Mouse (Mus musculus): ENCODE data around the gene Fosl1. TPM values are rescaled to one million over a fixed set of nuclear protein-coding genes. Genes with fewer than 3 reads are reported as not detected.

Gene Fosl1
- polyA plus RNA-seq, 1 experiment from 2014 or later, result not detected

- no peak overlapping the region for H3K27ac ChIP-seq (ENCODE audit: low read depth, low read length)
- ATAC-seq, result no peak
- no peak overlapping the region for H3K4me3 ChIP-seq (ENCODE audit: low read length)
- no peaks in the 10 kb centered on the region for H3K9me3 ChIP-seq (ENCODE audit: control insufficient read depth, low read length)
- H3K27me3 ChIP-seq (replicated peaks; ENCODE audit: control insufficient read depth, insufficient read depth, low read length), result no peaks in the 10 kb centered on the region
- H3K36me3 ChIP-seq (ENCODE audit: control insufficient read depth, insufficient read depth, low read length), result no peaks in the 10 kb centered on the region
- no peak overlapping the region for H3K4me2 ChIP-seq (ENCODE audit: low read length)
- WGBS, result 93% methylated on average over 5 of the region's 5 CpGs
- H3K4me1 ChIP-seq (ENCODE audit: control insufficient read depth, insufficient read depth, low read depth, low read length), result peaks cover 13% of the 10 kb centered on the region
- H3K9ac ChIP-seq (ENCODE audit: low read depth, low read length), result no peak overlapping the region
These were observed 36.7 kb upstream of the Fosl1 start for GRCm38 (mm10) chr19:5410641-5411040.

DNA sequence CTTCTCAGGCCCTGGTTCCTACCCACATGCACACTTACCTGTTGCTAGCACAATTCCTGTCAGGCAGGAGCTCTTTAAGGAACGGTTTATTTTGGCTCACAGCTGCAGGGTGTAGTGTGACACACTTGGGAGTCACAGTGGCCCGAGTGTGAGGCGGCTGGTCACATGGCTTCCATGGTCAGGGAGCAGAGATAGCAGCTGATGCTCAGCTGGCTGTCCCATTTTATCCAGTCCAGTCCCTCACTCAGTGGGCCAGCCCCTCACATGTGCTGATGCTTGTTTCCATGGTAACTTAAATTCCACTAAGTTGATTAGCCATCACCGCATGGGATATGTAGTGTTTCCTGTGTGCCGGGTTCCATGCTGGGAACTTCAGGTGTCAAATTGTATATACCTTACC is 35.4 kb upstream of the Fosl1 start:
- H3K27me3 ChIP-seq (replicated peaks; ENCODE audit: control insufficient read depth, insufficient read depth, low read length), result no peaks in the 10 kb centered on the region
- no peaks in the 10 kb centered on the region for H3K9me3 ChIP-seq (ENCODE audit: control insufficient read depth, low read length)
- no peak overlapping the region for H3K4me2 ChIP-seq (ENCODE audit: low read length)
- H3K9ac ChIP-seq (ENCODE audit: low read depth, low read length), result no peak overlapping the region
- no peaks in the 10 kb centered on the region for H3K36me3 ChIP-seq (ENCODE audit: control insufficient read depth, insufficient read depth, low read length)
- no peak overlapping the region for H3K27ac ChIP-seq (ENCODE audit: low read depth, low read length)
- no peak overlapping the region for H3K4me3 ChIP-seq (ENCODE audit: low read length)
- WGBS, result 59% methylated on average over 5 of the region's 5 CpGs
- no peak for ATAC-seq
- peaks cover 10% of the 10 kb centered on the region for H3K4me1 ChIP-seq (ENCODE audit: control insufficient read depth, insufficient read depth, low read depth, low read length)

DNA sequence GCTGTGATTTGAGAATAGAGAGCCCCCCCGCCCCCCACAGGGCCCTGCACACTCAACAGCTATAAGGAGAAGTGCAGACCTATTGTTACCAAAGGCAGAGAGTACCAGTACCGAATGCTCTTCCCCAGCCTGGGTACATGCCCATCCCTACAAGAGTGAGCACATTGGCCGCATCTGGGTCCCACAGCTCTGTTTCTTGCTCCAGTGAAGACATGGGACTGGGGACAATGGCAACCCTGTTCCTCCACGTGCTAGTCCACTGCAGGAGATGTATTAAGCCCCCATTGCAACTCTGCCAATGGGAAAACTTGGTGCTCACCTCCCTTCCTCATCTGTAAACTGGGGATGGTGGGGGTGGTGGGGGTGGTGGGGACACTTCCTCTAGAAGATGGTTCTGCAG is 33.5 kb upstream of the Fosl1 start:
- Histone ChIP-seq H3K9me3 (ENCODE audit: control insufficient read depth, low read length) (no peaks in the 10 kb centered on the region), H3K4me3 (ENCODE audit: low read length) (no peak overlapping the region), H3K4me2 (ENCODE audit: low read length) (no peak overlapping the region), H3K27me3 (replicated peaks; ENCODE audit: control insufficient read depth, insufficient read depth, low read length) (no peaks in the 10 kb centered on the region), H3K27ac (ENCODE audit: low read depth, low read length) (no peak overlapping the region), H3K9ac (ENCODE audit: low read depth, low read length) (no peak overlapping the region), H3K4me1 (ENCODE audit: control insufficient read depth, insufficient read depth, low read depth, low read length) (no peaks in the 10 kb centered on the region), H3K36me3 (ENCODE audit: control insufficient read depth, insufficient read depth, low read length) (no peaks in the 10 kb centered on the region; the same call in 1 of the 2 replicates)
- no peak for ATAC-seq
- WGBS, result 67% methylated on average over 4 of the region's 4 CpGs

DNA sequence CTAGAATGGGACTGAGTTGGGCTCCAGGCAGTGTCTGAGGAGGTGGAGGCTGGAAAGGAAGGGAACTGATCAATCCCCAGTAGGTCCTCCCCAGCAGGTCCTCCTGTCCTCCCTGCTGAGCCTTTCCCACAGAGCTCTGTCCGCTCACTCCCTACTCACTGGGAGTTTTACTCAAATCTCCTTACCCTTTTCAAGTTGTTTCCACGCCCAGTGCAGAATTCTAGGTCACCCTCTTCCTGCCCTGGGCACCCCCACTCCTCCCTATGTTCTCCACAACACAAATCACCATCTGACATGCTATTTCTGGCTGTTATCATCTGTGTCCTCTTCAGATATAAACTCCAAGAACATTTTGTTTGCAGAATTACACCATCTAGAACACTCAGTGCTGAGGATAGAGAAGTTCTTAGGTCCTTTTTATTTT is 32.8 kb upstream of the Fosl1 start:
- Histone ChIP-seq H3K4me2 (ENCODE audit: low read length) (no peak overlapping the region), H3K9ac (ENCODE audit: low read depth, low read length) (no peak overlapping the region), H3K4me1 (ENCODE audit: control insufficient read depth, insufficient read depth, low read depth, low read length) (no peaks in the 10 kb centered on the region), H3K9me3 (ENCODE audit: control insufficient read depth, low read length) (no peaks in the 10 kb centered on the region), H3K27me3 (replicated peaks; ENCODE audit: control insufficient read depth, insufficient read depth, low read length) (no peaks in the 10 kb centered on the region), H3K27ac (ENCODE audit: low read depth, low read length) (no peak overlapping the region), H3K36me3 (ENCODE audit: control insufficient read depth, insufficient read depth, low read length) (no peaks in the 10 kb centered on the region; the same call in 1 of the 2 replicates), H3K4me3 (ENCODE audit: low read length) (no peak overlapping the region)
- ATAC-seq, result no peak
- 65% methylated on average over 2 of the region's 2 CpGs for WGBS

GRCm38 (mm10) chr19:5418750-5419466 is 28.4 kb upstream of the Fosl1 start:
- no peaks in the 10 kb centered on the region for H3K9me3 ChIP-seq (ENCODE audit: control insufficient read depth, low read length)
- H3K9ac ChIP-seq (ENCODE audit: low read depth, low read length), result no peak overlapping the region
- WGBS, result 97% methylated on average over 7 of the region's 8 CpGs
- ATAC-seq, result no peak
- peaks cover 11% of the 10 kb centered on the region for H3K36me3 ChIP-seq (ENCODE audit: control insufficient read depth, insufficient read depth, low read length)
- peaks cover 18% of the 10 kb centered on the region for H3K4me1 ChIP-seq (ENCODE audit: control insufficient read depth, insufficient read depth, low read depth, low read length)
- H3K27ac ChIP-seq (ENCODE audit: low read depth, low read length), result no peak overlapping the region
- H3K4me3 ChIP-seq (ENCODE audit: low read length), result no peak overlapping the region
- H3K4me2 ChIP-seq (ENCODE audit: low read length), result no peak overlapping the region
- no peaks in the 10 kb centered on the region for H3K27me3 ChIP-seq (replicated peaks; ENCODE audit: control insufficient read depth, insufficient read depth, low read length)

DNA sequence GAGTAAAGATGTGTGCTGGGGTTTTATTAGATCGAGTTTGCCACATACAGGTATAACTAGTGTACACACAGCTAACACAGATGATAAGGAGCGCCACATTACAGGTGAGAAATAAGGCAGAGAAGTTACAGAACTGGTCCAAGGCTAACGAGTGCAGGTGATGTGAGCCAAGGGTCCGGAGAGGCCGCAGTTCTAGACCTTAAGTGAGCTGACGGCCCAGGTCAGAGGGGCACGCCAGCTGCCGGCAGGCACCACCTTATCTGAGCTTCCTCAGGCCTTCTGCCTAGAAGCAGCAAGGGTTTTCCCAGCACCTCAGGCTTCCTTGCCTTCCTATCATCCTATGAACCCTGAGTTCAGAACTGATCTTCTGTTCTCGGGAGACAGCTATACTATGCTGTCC is 27.7 kb upstream of the Fosl1 start:
- 94% methylated on average over 9 of the region's 9 CpGs for WGBS
- Histone ChIP-seq H3K4me3 (ENCODE audit: low read length) (no peak overlapping the region), H3K27ac (ENCODE audit: low read depth, low read length) (no peak overlapping the region), H3K4me2 (ENCODE audit: low read length) (no peak overlapping the region), H3K4me1 (ENCODE audit: control insufficient read depth, insufficient read depth, low read depth, low read length) (peaks cover 18% of the 10 kb centered on the region), H3K9me3 (ENCODE audit: control insufficient read depth, low read length) (no peaks in the 10 kb centered on the region), H3K36me3 (ENCODE audit: control insufficient read depth, insufficient read depth, low read length) (peaks cover 11% of the 10 kb centered on the region), H3K27me3 (replicated peaks; ENCODE audit: control insufficient read depth, insufficient read depth, low read length) (no peaks in the 10 kb centered on the region), H3K9ac (ENCODE audit: low read depth, low read length) (no peak overlapping the region)
- no peak for ATAC-seq

GRCm38 (mm10) chr19:5420579-5420978 is 26.8 kb upstream of the Fosl1 start:
- Histone ChIP-seq H3K9ac (ENCODE audit: low read depth, low read length) (no peak overlapping the region), H3K27ac (ENCODE audit: low read depth, low read length) (no peak overlapping the region), H3K4me3 (ENCODE audit: low read length) (no peak overlapping the region), H3K36me3 (ENCODE audit: control insufficient read depth, insufficient read depth, low read length) (peaks cover 11% of the 10 kb centered on the region), H3K4me1 (ENCODE audit: control insufficient read depth, insufficient read depth, low read depth, low read length) (peaks cover 18% of the 10 kb centered on the region), H3K9me3 (ENCODE audit: control insufficient read depth, low read length) (no peaks in the 10 kb centered on the region), H3K4me2 (ENCODE audit: low read length) (no peak overlapping the region), H3K27me3 (replicated peaks; ENCODE audit: control insufficient read depth, insufficient read depth, low read length) (no peaks in the 10 kb centered on the region)
- 93% methylated on average over 6 of the region's 6 CpGs for WGBS
- no peak for ATAC-seq

- Histone ChIP-seq H3K27me3 (replicated peaks; ENCODE audit: control insufficient read depth, insufficient read depth, low read length) (no peaks in the 10 kb centered on the region), H3K4me1 (ENCODE audit: control insufficient read depth, insufficient read depth, low read depth, low read length) (peaks cover 28% of the 10 kb centered on the region), H3K4me3 (ENCODE audit: low read length) (no peak overlapping the region), H3K9ac (ENCODE audit: low read depth, low read length) (no peak overlapping the region), H3K27ac (ENCODE audit: low read depth, low read length) (no peak overlapping the region), H3K4me2 (ENCODE audit: low read length) (no peak overlapping the region), H3K9me3 (ENCODE audit: control insufficient read depth, low read length) (no peaks in the 10 kb centered on the region), H3K36me3 (ENCODE audit: control insufficient read depth, insufficient read depth, low read length) (peaks cover 11% of the 10 kb centered on the region)
- WGBS, result 85% methylated on average over 5 of the region's 5 CpGs
- no peak for ATAC-seq
These were observed 25.6 kb upstream of the Fosl1 start for GRCm38 (mm10) chr19:5421784-5422183.

DNA sequence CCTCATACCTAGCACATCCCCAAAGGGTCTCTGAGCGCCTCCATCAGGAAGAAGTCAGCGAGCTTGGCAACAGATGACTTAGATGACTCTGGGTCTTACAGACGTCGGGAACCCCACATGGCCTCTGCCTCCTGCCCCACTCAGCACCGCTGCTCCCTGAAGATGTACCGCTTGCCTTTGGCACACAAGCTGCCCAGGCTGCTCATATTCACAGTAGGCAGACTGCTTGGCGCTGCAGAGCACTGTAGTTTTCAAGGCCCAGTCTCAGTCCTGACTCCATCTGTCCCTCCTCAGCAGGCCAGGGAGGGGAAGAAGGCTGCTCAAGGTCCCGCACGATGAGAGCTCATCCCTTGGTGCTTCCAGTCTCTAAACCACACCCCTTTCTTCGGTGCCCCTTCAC is 25.1 kb upstream of the Fosl1 start:
- no peak overlapping the region for H3K4me3 ChIP-seq (ENCODE audit: low read length)
- 79% methylated on average over 10 of the region's 10 CpGs for WGBS
- H3K4me2 ChIP-seq (ENCODE audit: low read length), result no peak overlapping the region
- H3K27ac ChIP-seq (ENCODE audit: low read depth, low read length), result no peak overlapping the region
- no peak overlapping the region for H3K9ac ChIP-seq (ENCODE audit: low read depth, low read length)
- no peak for ATAC-seq
- H3K4me1 ChIP-seq (ENCODE audit: control insufficient read depth, insufficient read depth, low read depth, low read length), result peaks cover 32% of the 10 kb centered on the region
- H3K27me3 ChIP-seq (replicated peaks; ENCODE audit: control insufficient read depth, insufficient read depth, low read length), result no peaks in the 10 kb centered on the region
- peaks cover 11% of the 10 kb centered on the region for H3K36me3 ChIP-seq (ENCODE audit: control insufficient read depth, insufficient read depth, low read length)
- no peaks in the 10 kb centered on the region for H3K9me3 ChIP-seq (ENCODE audit: control insufficient read depth, low read length)
